Mouse (Mus musculus): Measurements from ENCODE around the gene Tmem88b.
"Not testable (repeated sequence)": the region's sequence is repeated elsewhere in the genome, so short reads cannot be mapped to it uniquely, and the experiment has no call there.

Gene Tmem88b

GRCm38 (mm10) chr4:155760613-155761355 is 24.9 kb downstream of the Tmem88b start, which contains the start of gene Atad3a:
Gene Atad3a, minus strand, starts transcription at chr4:155761093.
- DNase-seq (ENCODE audit: extremely low spot score, low spot score) = peak; percentile 97

GRCm38 (mm10) chr4:155759862-155760612 is 25.6 kb downstream of the Tmem88b start:
- DNase-seq (ENCODE audit: extremely low spot score, low spot score) = no peak

GRCm38 (mm10) chr4:155757011-155757410 is 28.7 kb downstream of the Tmem88b start:
- DNase-seq (ENCODE audit: extremely low spot score, low spot score) = no peak

- no peak for DNase-seq (ENCODE audit: extremely low spot score, low spot score)
Observed at GRCm38 (mm10) chr4:155746575-155747490, 38.8 kb downstream of the Tmem88b start.

- DNase-seq (ENCODE audit: extremely low spot score, low spot score) = no peak
Observed at GRCm38 (mm10) chr4:155746036-155746548, 39.6 kb downstream of the Tmem88b start.

GRCm38 (mm10) chr4:155745136-155745535 is 40.5 kb downstream of the Tmem88b start:
- DNase-seq (ENCODE audit: extremely low spot score, low spot score) = no peak

GRCm38 (mm10) chr4:155744474-155744873 is 41.2 kb downstream of the Tmem88b start:
- DNase-seq (ENCODE audit: extremely low spot score, low spot score) = no peak

- no peak for DNase-seq (ENCODE audit: extremely low spot score, low spot score)
Observed at GRCm38 (mm10) chr4:155742684-155743083, 43.0 kb downstream of the Tmem88b start.

- DNase-seq (ENCODE audit: extremely low spot score, low spot score) = not testable (repeated sequence)
Observed at GRCm38 (mm10) chr4:155740681-155741080, 45.0 kb downstream of the Tmem88b start.

- no peak for DNase-seq (ENCODE audit: extremely low spot score, low spot score)
Observed at GRCm38 (mm10) chr4:155739741-155740636, 45.7 kb downstream of the Tmem88b start.

GRCm38 (mm10) chr4:155739152-155739551 is 46.5 kb downstream of the Tmem88b start:
- DNase-seq (ENCODE audit: extremely low spot score, low spot score) = no peak

GRCm38 (mm10) chr4:155738262-155738661 is 47.4 kb downstream of the Tmem88b start:
- no peak for DNase-seq (ENCODE audit: extremely low spot score, low spot score)

- no peak for DNase-seq (ENCODE audit: extremely low spot score, low spot score)
Observed at GRCm38 (mm10) chr4:155736421-155736820, 49.3 kb downstream of the Tmem88b start.

GRCm38 (mm10) chr4:155735788-155736187 is 49.9 kb downstream of the Tmem88b start:
- DNase-seq (ENCODE audit: extremely low spot score, low spot score) = no peak

GRCm38 (mm10) chr4:155734951-155735702 is 50.5 kb downstream of the Tmem88b start:
- peak; percentile 63 for DNase-seq (ENCODE audit: extremely low spot score, low spot score)

- peak; percentile 86 for DNase-seq (ENCODE audit: extremely low spot score, low spot score)
Observed at GRCm38 (mm10) chr4:155734350-155734941, 51.2 kb downstream of the Tmem88b start, which contains the start of gene Tmem240. Gene Tmem240, plus strand, starts transcription at chr4:155734800.

GRCm38 (mm10) chr4:155733267-155733666 is 52.4 kb downstream of the Tmem88b start:
- DNase-seq (ENCODE audit: extremely low spot score, low spot score) = no peak

Measured in neural tube, embryonic 10.5 days (tissue).